Mouse (Mus musculus): ENCODE data around the gene Tspan12. TPM values are rescaled to one million over a fixed set of nuclear protein-coding genes. Genes with fewer than 3 reads are reported as not detected.
"Not testable (repeated sequence)": the region's sequence is repeated elsewhere in the genome, so short reads cannot be mapped to it uniquely, and the experiment has no call there.

The Tspan12 gene
- polyA plus RNA-seq, 1 experiment from 2014 or later: 26.5 TPM

GRCm38 (mm10) chr6:21795072-21795407, 57.3 kb downstream of the Tspan12 start:
- ATAC-seq (ENCODE audit: low read depth): 0 out of 2 replicates have a peak, but pooled peaks have one; percentile 32
- Histone ChIP-seq H3K36me3 (ENCODE audit: control insufficient read depth, insufficient read depth) (no peaks in the 10 kb centered on the region), H3K4me2 (ENCODE audit: low read depth, low read length) (no peak overlapping the region), H3K9me3 (replicated peaks; ENCODE audit: control insufficient read depth, low read length) (no peaks in the 10 kb centered on the region), H3K4me1 (ENCODE audit: control insufficient read depth, low read depth, low read length) (peaks cover 15% of the 10 kb centered on the region), H3K27me3 (ENCODE audit: control insufficient read depth, insufficient read depth, low read depth, low read length) (no peaks in the 10 kb centered on the region), H3K9ac (ENCODE audit: low read depth, low read length) (no peak overlapping the region), H3K4me3 (ENCODE audit: low read depth, low read length) (no peak overlapping the region), H3K27ac (ENCODE audit: low read length) (no peak overlapping the region)
- WGBS (ENCODE audit: insufficient replicate concordance): 6% methylated on average over 7 of the region's 7 CpGs

DNA sequence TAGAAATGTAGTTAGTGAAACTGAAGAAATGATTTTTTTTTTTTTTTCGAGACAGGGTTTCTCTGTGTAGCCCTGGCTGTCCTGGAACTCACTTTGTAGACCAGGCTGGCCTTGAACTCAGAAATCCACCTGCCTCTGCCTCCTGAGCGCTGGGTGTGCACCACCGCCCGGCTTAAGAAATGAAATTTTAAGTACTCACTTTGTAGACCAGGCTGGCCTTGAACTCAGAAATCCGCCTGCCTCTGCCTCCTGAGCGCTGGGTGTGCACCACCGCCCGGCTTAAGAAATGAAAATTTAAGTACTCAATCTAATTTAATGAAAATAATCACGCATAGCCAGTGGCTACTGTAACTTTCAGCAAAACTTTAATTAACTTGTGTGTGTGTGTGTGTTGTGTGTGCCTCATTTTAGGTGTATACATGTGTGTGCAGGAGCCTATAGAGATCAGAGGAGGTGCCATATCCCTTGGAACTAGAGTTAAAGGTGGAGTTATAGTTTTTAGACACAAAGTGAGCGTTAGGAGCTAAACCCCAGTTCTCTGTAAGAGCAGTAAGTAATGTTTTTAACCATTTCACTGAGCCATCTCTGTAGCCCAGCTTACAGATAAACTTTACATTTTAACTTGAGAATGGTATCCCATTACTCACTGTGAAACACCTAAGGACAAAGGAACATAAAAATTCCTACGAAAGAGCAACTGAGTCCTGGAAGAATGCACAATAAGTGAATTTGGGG, 57.8 kb downstream of the Tspan12 start:
- no peak overlapping the region for H3K27ac ChIP-seq (ENCODE audit: low read length)
- no peaks in the 10 kb centered on the region for H3K9me3 ChIP-seq (replicated peaks; ENCODE audit: control insufficient read depth, low read length)
- H3K4me1 ChIP-seq (ENCODE audit: control insufficient read depth, low read depth, low read length): peaks cover 16% of the 10 kb centered on the region
- no peak overlapping the region for H3K4me2 ChIP-seq (ENCODE audit: low read depth, low read length)
- no peaks in the 10 kb centered on the region for H3K27me3 ChIP-seq (ENCODE audit: control insufficient read depth, insufficient read depth, low read depth, low read length)
- H3K4me3 ChIP-seq (ENCODE audit: low read depth, low read length): no peak overlapping the region
- no peak overlapping the region for H3K9ac ChIP-seq (ENCODE audit: low read depth, low read length)
- WGBS (ENCODE audit: insufficient replicate concordance): 67% methylated on average over 11 of the region's 11 CpGs
- no peak for ATAC-seq (ENCODE audit: low read depth)
- H3K36me3 ChIP-seq (ENCODE audit: control insufficient read depth, insufficient read depth): no peaks in the 10 kb centered on the region

- H3K9ac ChIP-seq (ENCODE audit: low read depth, low read length): no peak overlapping the region
- no peaks in the 10 kb centered on the region for H3K27me3 ChIP-seq (ENCODE audit: control insufficient read depth, insufficient read depth, low read depth, low read length)
- H3K36me3 ChIP-seq (ENCODE audit: control insufficient read depth, insufficient read depth): no peaks in the 10 kb centered on the region
- no peak for ATAC-seq (ENCODE audit: low read depth)
- 39% methylated on average over 7 of the region's 7 CpGs for WGBS (ENCODE audit: insufficient replicate concordance)
- H3K4me1 ChIP-seq (ENCODE audit: control insufficient read depth, low read depth, low read length): peaks cover 29% of the 10 kb centered on the region
- H3K27ac ChIP-seq (ENCODE audit: low read length): no peak overlapping the region
- H3K4me2 ChIP-seq (ENCODE audit: low read depth, low read length): no peak overlapping the region
- H3K9me3 ChIP-seq (replicated peaks; ENCODE audit: control insufficient read depth, low read length): no peaks in the 10 kb centered on the region
- H3K4me3 ChIP-seq (ENCODE audit: low read depth, low read length): no peak overlapping the region
Observed at GRCm38 (mm10) chr6:21791307-21791706, 61.0 kb downstream of the Tspan12 start.

GRCm38 (mm10) chr6:21790550-21791086, 61.7 kb downstream of the Tspan12 start:
- no peak overlapping the region for H3K9ac ChIP-seq (ENCODE audit: low read depth, low read length)
- no peak for ATAC-seq (ENCODE audit: low read depth)
- peaks cover 29% of the 10 kb centered on the region for H3K4me1 ChIP-seq (ENCODE audit: control insufficient read depth, low read depth, low read length)
- no peaks in the 10 kb centered on the region for H3K27me3 ChIP-seq (ENCODE audit: control insufficient read depth, insufficient read depth, low read depth, low read length)
- WGBS (ENCODE audit: insufficient replicate concordance): 50% methylated on average over 4 of the region's 4 CpGs
- H3K4me2 ChIP-seq (ENCODE audit: low read depth, low read length): peak overlapping the region; percentile 24
- no peaks in the 10 kb centered on the region for H3K36me3 ChIP-seq (ENCODE audit: control insufficient read depth, insufficient read depth)
- no peak overlapping the region for H3K4me3 ChIP-seq (ENCODE audit: low read depth, low read length)
- H3K27ac ChIP-seq (ENCODE audit: low read length): no peak overlapping the region
- H3K9me3 ChIP-seq (replicated peaks; ENCODE audit: control insufficient read depth, low read length): no peaks in the 10 kb centered on the region

GRCm38 (mm10) chr6:21790036-21790435, 62.3 kb downstream of the Tspan12 start:
- Histone ChIP-seq H3K9ac (ENCODE audit: low read depth, low read length) (no peak overlapping the region), H3K4me2 (ENCODE audit: low read depth, low read length) (peak overlapping the region; percentile 24), H3K27me3 (ENCODE audit: control insufficient read depth, insufficient read depth, low read depth, low read length) (no peaks in the 10 kb centered on the region), H3K4me1 (ENCODE audit: control insufficient read depth, low read depth, low read length) (peaks cover 29% of the 10 kb centered on the region), H3K9me3 (replicated peaks; ENCODE audit: control insufficient read depth, low read length) (no peaks in the 10 kb centered on the region), H3K4me3 (ENCODE audit: low read depth, low read length) (no peak overlapping the region), H3K27ac (ENCODE audit: low read length) (0 out of 2 replicates have a peak overlapping the region, but pooled peaks have one; percentile 47), H3K36me3 (ENCODE audit: control insufficient read depth, insufficient read depth) (no peaks in the 10 kb centered on the region)
- peak; percentile 35; the same call in 1 of the 2 replicates for ATAC-seq (ENCODE audit: low read depth)
- WGBS (ENCODE audit: insufficient replicate concordance): 51% methylated on average over 2 of the region's 2 CpGs

GRCm38 (mm10) chr6:21789582-21789981, 62.7 kb downstream of the Tspan12 start:
- H3K9me3 ChIP-seq (replicated peaks; ENCODE audit: control insufficient read depth, low read length); H3K9ac ChIP-seq (ENCODE audit: low read depth, low read length); H3K27me3 ChIP-seq (ENCODE audit: control insufficient read depth, insufficient read depth, low read depth, low read length); H3K4me3 ChIP-seq (ENCODE audit: low read depth, low read length); H3K4me2 ChIP-seq (ENCODE audit: low read depth, low read length); H3K36me3 ChIP-seq (ENCODE audit: control insufficient read depth, insufficient read depth): not testable (repeated sequence)
- Histone ChIP-seq H3K27ac (ENCODE audit: low read length) (0 out of 2 replicates have a peak overlapping the region, but pooled peaks have one; percentile 6), H3K4me1 (ENCODE audit: control insufficient read depth, low read depth, low read length) (peaks cover 29% of the 10 kb centered on the region)
- 24% methylated on average over 1 of the region's 1 CpGs for WGBS (ENCODE audit: insufficient replicate concordance)
- ATAC-seq (ENCODE audit: low read depth): peak; percentile 44; the same call in 1 of the 2 replicates

DNA sequence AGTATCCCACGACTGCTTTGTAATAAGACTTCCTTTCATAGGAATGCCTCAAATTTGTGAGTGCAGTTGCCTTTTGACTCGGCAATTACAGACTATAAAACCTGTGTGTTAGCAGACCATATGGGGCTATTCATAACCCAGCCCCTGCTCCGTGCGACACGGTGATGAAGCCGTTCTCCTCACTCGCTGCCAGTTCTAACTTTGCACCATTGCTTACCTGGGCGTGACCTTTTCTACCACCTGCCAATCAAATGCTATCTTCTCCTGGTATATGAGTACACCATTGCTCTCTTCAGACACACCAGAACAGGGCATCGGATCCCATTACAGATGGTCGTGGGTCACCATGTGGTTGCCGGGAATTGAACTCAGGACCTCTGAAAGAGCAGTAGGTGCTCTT, 64.6 kb downstream of the Tspan12 start:
- Histone ChIP-seq H3K9me3 (replicated peaks; ENCODE audit: control insufficient read depth, low read length) (no peaks in the 10 kb centered on the region), H3K27me3 (ENCODE audit: control insufficient read depth, insufficient read depth, low read depth, low read length) (no peaks in the 10 kb centered on the region), H3K27ac (ENCODE audit: low read length) (peak overlapping the region; percentile 39; the same call in 1 of the 2 replicates), H3K36me3 (ENCODE audit: control insufficient read depth, insufficient read depth) (no peaks in the 10 kb centered on the region), H3K4me1 (ENCODE audit: control insufficient read depth, low read depth, low read length) (peaks cover 29% of the 10 kb centered on the region), H3K4me3 (ENCODE audit: low read depth, low read length) (peak overlapping the region; percentile 1; the same call in 1 of the 2 replicates), H3K9ac (ENCODE audit: low read depth, low read length) (no peak overlapping the region), H3K4me2 (ENCODE audit: low read depth, low read length) (peak overlapping the region; percentile 29)
- peak; percentile 67 for ATAC-seq (ENCODE audit: low read depth)
- WGBS (ENCODE audit: insufficient replicate concordance): 39% methylated on average over 11 of the region's 11 CpGs

DNA sequence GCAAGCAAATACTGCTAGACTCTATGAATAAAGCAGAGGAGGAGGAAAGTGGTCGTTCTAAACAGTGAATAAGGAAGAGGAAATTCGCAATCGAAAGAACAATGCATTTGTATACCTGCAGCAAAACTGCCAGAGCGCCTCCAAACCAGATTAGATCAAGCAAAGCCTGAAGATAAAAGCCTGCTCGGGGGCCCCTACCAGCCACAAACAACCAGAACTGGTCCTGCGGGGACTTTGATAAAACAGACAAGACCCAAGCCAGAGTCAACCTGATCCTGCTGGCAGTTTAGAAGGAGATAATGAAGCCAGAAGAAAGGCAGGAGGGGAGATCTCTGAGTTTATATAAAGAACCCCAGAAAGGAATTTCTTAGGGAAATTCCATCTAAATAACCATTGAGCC, 65.0 kb downstream of the Tspan12 start:
- Histone ChIP-seq H3K9ac (ENCODE audit: low read depth, low read length) (no peak overlapping the region), H3K27me3 (ENCODE audit: control insufficient read depth, insufficient read depth, low read depth, low read length) (no peaks in the 10 kb centered on the region), H3K4me3 (ENCODE audit: low read depth, low read length) (no peak overlapping the region; the same call in 1 of the 2 replicates), H3K9me3 (replicated peaks; ENCODE audit: control insufficient read depth, low read length) (no peaks in the 10 kb centered on the region), H3K4me1 (ENCODE audit: control insufficient read depth, low read depth, low read length) (peaks cover 29% of the 10 kb centered on the region), H3K36me3 (ENCODE audit: control insufficient read depth, insufficient read depth) (no peaks in the 10 kb centered on the region), H3K27ac (ENCODE audit: low read length) (peak overlapping the region; percentile 39; the same call in 1 of the 2 replicates), H3K4me2 (ENCODE audit: low read depth, low read length) (peak overlapping the region; percentile 29)
- 14% methylated on average over 6 of the region's 6 CpGs for WGBS (ENCODE audit: insufficient replicate concordance)
- peak; percentile 75 for ATAC-seq (ENCODE audit: low read depth)

- no peak overlapping the region for H3K4me3 ChIP-seq (ENCODE audit: low read depth, low read length)
- H3K36me3 ChIP-seq (ENCODE audit: control insufficient read depth, insufficient read depth): no peaks in the 10 kb centered on the region
- H3K27ac ChIP-seq (ENCODE audit: low read length): no peak overlapping the region
- no peak overlapping the region for H3K4me2 ChIP-seq (ENCODE audit: low read depth, low read length)
- H3K4me1 ChIP-seq (ENCODE audit: control insufficient read depth, low read depth, low read length): no peaks in the 10 kb centered on the region; the same call in 1 of the 2 replicates
- no peaks in the 10 kb centered on the region for H3K9me3 ChIP-seq (replicated peaks; ENCODE audit: control insufficient read depth, low read length)
- ATAC-seq (ENCODE audit: low read depth): peak; percentile 37; the same call in 1 of the 2 replicates
- no peaks in the 10 kb centered on the region for H3K27me3 ChIP-seq (ENCODE audit: control insufficient read depth, insufficient read depth, low read depth, low read length)
- H3K9ac ChIP-seq (ENCODE audit: low read depth, low read length): no peak overlapping the region
- 51% methylated on average over 7 of the region's 7 CpGs for WGBS (ENCODE audit: insufficient replicate concordance)
Observed at GRCm38 (mm10) chr6:21774213-21774916, 78.0 kb downstream of the Tspan12 start.

All from liver, embryonic 16.5 days (tissue).